In the genomic region with DNA sequence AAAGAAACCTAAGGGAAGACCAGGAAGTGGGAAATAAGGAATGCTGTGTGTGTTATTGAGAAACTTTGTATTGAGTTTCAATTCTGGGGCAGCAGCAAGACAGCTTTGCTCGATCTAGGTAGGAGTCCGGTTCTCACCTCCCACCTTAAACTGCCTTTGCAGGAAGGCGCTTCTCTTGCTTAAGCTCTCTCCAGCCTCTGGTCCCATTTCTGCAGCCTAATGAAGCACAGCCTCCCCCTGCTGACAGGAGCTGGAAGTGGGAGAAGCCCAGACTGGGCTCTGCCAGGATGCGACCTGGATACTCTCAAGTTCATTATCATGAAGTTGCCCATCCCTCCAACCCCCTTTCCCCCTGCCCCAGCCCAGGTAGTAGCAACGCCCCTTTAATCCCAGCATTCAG, we compare ENCODE assay signal across 10 mouse cellular contexts. TPM values are rescaled to one million over a fixed set of nuclear protein-coding genes. Genes with fewer than 3 reads are reported as not detected.
DNase-seq lines count a peak whose midpoint lies in the region; ATAC-seq and TF ChIP-seq lines count a peak whose summit lies in the region.
"Had no signal": no experiment of that assay in that cellular context is flagged by ENCODE, and none has a peak within 500 bp of the region (broad histone marks: within the 10 kb centered on the region; RNA-seq: fewer than 3 reads in every experiment).

No protein-coding gene starts in this region.

- H3K36me3 ChIP-seq in lung, embryonic 14.5 days (ENCODE audit: insufficient read depth) = no peaks in the 10 kb centered on the region

- no peaks in the 10 kb centered on the region for H3K4me1 ChIP-seq in lung, embryonic 14.5 days (ENCODE audit: insufficient read depth)

- no peak overlapping the region for H3K4me2 ChIP-seq in lung, embryonic 14.5 days

- peaks cover 57% of the 10 kb centered on the region for H3K27me3 ChIP-seq in lung, embryonic 14.5 days (ENCODE audit: insufficient read depth, low read length)

- no peak overlapping the region for H3K27ac ChIP-seq in lung, embryonic 14.5 days (ENCODE audit: low read depth)

- WGBS in lung, embryonic 14.5 days = 10% methylated on average over 5 of the region's 5 CpGs

- peak; percentile 60; the same call in 1 of the 2 replicates for ATAC-seq in lung, embryonic 14.5 days (ENCODE audit: insufficient read depth)
- ATAC-seq in megakaryocyte-erythroid progenitor cell, adult 5-6 weeks (replicated peaks; ENCODE audit: low FRiP score, low TSS enrichment, poor library complexity, severe bottlenecking) = no peak
- ATAC-seq: Patski had no signal

- H3K9ac ChIP-seq in lung, embryonic 14.5 days = no peak overlapping the region

- no peaks in the 10 kb centered on the region for H3K9me3 ChIP-seq in lung, embryonic 14.5 days (ENCODE audit: low read depth, low read length)

- TF ChIP-seq CTCF in lung, embryonic 14.5 days (IDR thresholded peaks at IDR 0.05; ENCODE audit: low read depth) = peak; percentile 91

- DNase-seq in layer of hippocampus, adult 11-12 months (ENCODE audit: low spot score) = peak; percentile 80
- DNase-seq in layer of hippocampus, adult 9-10 months (ENCODE audit: low spot score) = no peak
- peak; percentile 85 for DNase-seq in cerebellum, adult 9-11 months
- DNase-seq in frontal cortex, postnatal 14 days (ENCODE audit: low spot score in 2 of 2) = peak; percentile 46 to 71
- peak; percentile 69 for DNase-seq in kidney, postnatal 14 days
- peak; percentile 86 for DNase-seq in lung, embryonic 14.5 days
- peak; percentile 66 for DNase-seq in retina, postnatal 7 days (ENCODE audit: low read depth, low spot score)

- H3K4me3 ChIP-seq in lung, embryonic 14.5 days (ENCODE audit: low read depth, low read length) = no peak overlapping the region

RNA-seq across cellular contexts. Expression of gene Lingo1, which starts 1.6 kb away (rescaled TPM):
- polyA plus RNA-seq in lung, embryonic 14.5 days (2014; fragmentation: Nextera tagmentation; extraction: Ambion mirVana) = 4.7 and 4.8 TPM in 2 replicates
- total RNA-seq in megakaryocyte-erythroid progenitor cell, adult 5-6 weeks (2014; fragmentation: Nextera tagmentation) = not detected in 2 replicates
- total RNA-seq in megakaryocyte-erythroid progenitor cell, adult 5-6 weeks (2017) = not detected in 2 replicates
- total RNA-seq: hematopoietic stem cell, adult 5-6 weeks had no signal
